Mouse (Mus musculus) T-cell, adult 66 days (primary cell): Measurements from ENCODE around the gene Gm10772. TPM values are rescaled to one million over a fixed set of nuclear protein-coding genes. Genes with fewer than 3 reads are reported as not detected.

ENCODE experiments used
- total RNA-seq, 2 experiments: library from RNA; stranded (reverse); gene quantifications; 3 replicates in 1 of 2; 4 replicates in 1 of 2; pipeline ENCODE4 v1.2.4; 2023

The Gm10772 gene
- not detected for total RNA-seq

GRCm38 (mm10) chr13:66227473-66227872 lies at the start of gene Gm10772:
Gene Gm10772 (minus strand): TSS chr13:66227573.

Other genes starting within 250 kb of the Gm10772 start
- not detected for gene Gm10324, start 108.0 kb downstream of the Gm10772 start, total RNA-seq
- gene 2410141K09Rik, start 213.5 kb upstream of the Gm10772 start, total RNA-seq, result not detected